Mouse (Mus musculus): ENCODE measurements around the gene Nyx. TPM values are rescaled to one million over a fixed set of nuclear protein-coding genes. Genes with fewer than 3 reads are reported as not detected.

Gene Nyx
- polyA plus RNA-seq, 1 experiment from 2014 or later: 0.06 TPM

DNA sequence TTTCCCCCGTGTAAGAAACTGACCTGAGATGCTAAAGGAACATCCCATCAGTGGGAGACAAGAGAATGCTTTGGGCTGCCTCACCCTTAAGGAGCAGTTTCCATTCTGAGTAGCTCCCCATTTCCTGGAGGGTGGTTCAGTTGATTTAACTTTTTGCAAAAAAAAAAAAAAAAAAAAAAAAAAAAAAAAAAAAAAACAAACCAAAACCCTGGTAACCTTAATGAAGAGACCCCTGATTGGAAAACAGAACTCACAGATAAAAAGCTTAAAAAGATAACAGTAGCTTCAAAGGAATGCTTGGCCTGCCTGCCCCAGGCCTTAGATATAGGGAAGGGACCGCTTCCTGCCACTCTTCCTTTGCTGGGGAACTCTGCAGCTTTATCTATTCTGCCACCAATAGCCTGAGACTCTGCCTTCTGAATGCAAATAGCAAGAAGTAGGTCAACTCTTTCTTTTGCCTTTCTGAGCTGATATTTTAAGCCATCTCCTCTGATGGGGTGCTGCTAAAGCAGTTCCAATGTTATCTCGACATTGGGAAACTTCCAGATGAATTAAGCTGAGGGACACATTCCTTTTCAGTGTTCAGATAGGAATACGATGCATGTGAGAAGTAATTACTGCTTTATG lies 53.0 kb downstream of the Nyx start:
- peak overlapping the region; percentile 4; the same call in 1 of the 2 replicates for H3K27ac ChIP-seq
- 54% methylated on average over 4 of the region's 4 CpGs for WGBS
- H3K4me1 ChIP-seq (replicated peaks): peaks cover 3% of the 10 kb centered on the region; the same call in 1 of the 2 replicates
- no peaks in the 10 kb centered on the region for H3K9me3 ChIP-seq (replicated peaks)
- no peak for ATAC-seq (replicated peaks; ENCODE audit: insufficient number of reproducible peaks, insufficient read depth, low FRiP score, low read depth)
- no peaks in the 10 kb centered on the region for H3K36me3 ChIP-seq
- H3K4me3 ChIP-seq: no peak overlapping the region
- H3K27me3 ChIP-seq: peaks cover 20% of the 10 kb centered on the region
- no peak overlapping the region for H3K9ac ChIP-seq
- no peak overlapping the region for H3K4me2 ChIP-seq

DNA sequence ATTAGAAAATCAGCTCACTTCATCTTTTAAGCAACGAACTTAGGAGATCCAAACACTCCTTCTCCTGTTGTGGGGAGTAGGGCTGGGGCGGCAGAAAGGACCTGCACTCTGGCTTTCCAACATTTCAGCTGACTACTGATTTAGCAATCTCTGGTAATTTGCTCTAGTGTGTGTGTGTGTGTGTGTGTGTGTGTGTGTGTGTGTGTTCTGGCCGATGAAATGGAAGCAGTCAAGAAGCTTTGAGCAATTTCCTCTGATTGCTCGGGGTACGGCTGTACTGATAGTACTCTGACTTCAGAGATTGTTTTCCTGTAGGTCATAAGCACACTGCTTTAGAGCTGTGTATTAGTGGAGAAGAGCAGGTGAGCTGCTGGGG lies 53.5 kb downstream of the Nyx start:
- no peak for ATAC-seq (replicated peaks; ENCODE audit: insufficient number of reproducible peaks, insufficient read depth, low FRiP score, low read depth)
- Histone ChIP-seq H3K4me1 (replicated peaks) (peaks cover 3% of the 10 kb centered on the region; the same call in 1 of the 2 replicates), H3K27me3 (peaks cover 20% of the 10 kb centered on the region), H3K9me3 (replicated peaks) (no peaks in the 10 kb centered on the region), H3K9ac (no peak overlapping the region), H3K36me3 (no peaks in the 10 kb centered on the region), H3K4me3 (no peak overlapping the region), H3K4me2 (no peak overlapping the region), H3K27ac (peak overlapping the region; percentile 4; the same call in 1 of the 2 replicates)
- WGBS: 35% methylated on average over 5 of the region's 5 CpGs

DNA sequence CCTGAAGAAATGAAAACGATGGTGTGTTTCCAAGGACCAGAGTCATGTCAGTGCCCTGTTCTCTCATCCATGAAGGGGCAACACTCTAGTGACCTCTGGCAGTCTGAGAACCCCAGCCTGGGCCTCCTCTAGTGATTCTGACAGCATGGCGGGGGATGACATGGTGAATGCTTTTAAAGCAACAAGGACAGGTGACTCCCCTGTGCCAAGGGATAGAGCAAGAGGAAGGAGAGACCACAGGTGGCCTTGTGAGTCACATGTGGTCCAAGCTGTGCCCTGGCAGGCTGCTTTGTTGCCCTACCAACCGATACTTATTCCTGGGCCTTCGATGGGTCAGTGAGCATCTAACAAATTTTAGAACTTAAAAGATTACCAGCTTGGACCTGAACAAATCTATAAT lies 54.7 kb downstream of the Nyx start:
- H3K27ac ChIP-seq: no peak overlapping the region
- H3K27me3 ChIP-seq: peaks cover 17% of the 10 kb centered on the region
- no peaks in the 10 kb centered on the region for H3K36me3 ChIP-seq
- no peak for ATAC-seq (replicated peaks; ENCODE audit: insufficient number of reproducible peaks, insufficient read depth, low FRiP score, low read depth)
- 84% methylated on average over 4 of the region's 4 CpGs for WGBS
- H3K4me3 ChIP-seq: no peak overlapping the region
- H3K4me1 ChIP-seq (replicated peaks): peaks cover 3% of the 10 kb centered on the region; the same call in 1 of the 2 replicates
- no peak overlapping the region for H3K9ac ChIP-seq
- no peak overlapping the region for H3K4me2 ChIP-seq
- no peaks in the 10 kb centered on the region for H3K9me3 ChIP-seq (replicated peaks)

DNA sequence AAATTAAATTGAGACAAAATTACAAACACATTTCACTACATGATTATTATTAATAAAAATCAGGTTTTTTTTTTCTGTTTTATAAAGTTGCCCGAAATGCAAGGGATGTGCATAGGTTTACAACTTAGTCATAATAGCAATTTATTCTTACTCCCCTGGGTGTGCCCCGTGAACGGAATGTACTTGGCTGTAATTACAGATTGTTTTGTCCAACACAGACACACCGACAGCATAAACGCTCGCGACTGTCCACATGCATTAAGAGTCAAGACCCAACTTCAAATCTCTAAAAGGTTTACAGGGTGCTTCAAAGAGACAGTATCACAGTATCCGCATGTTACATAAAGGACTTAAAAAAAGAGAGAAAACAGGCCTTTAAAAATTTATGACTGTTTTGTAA lies 55.4 kb downstream of the Nyx start:
- Histone ChIP-seq H3K27me3 (peaks cover 15% of the 10 kb centered on the region), H3K9me3 (replicated peaks) (no peaks in the 10 kb centered on the region), H3K9ac (no peak overlapping the region), H3K27ac (no peak overlapping the region), H3K36me3 (no peaks in the 10 kb centered on the region), H3K4me3 (no peak overlapping the region), H3K4me1 (replicated peaks) (peaks cover 3% of the 10 kb centered on the region; the same call in 1 of the 2 replicates), H3K4me2 (no peak overlapping the region)
- WGBS: 87% methylated on average over 8 of the region's 8 CpGs
- no peak for ATAC-seq (replicated peaks; ENCODE audit: insufficient number of reproducible peaks, insufficient read depth, low FRiP score, low read depth)

Other genes with a start within 250 kb of the Nyx start
- gene Ddx3x, start 185.1 kb upstream of the Nyx start, polyA plus RNA-seq (2015; fragmentation: Nextera tagmentation; extraction: Ambion mirVana): 68.6 and 79.6 TPM in 2 replicates
- 0.97 and 1.5 TPM in 2 replicates for gene Gpr34, start 166.0 kb downstream of the Nyx start, polyA plus RNA-seq (2015; fragmentation: Nextera tagmentation; extraction: Ambion mirVana)
- 0.09 and 0.10 TPM in 2 replicates for gene Gpr82, start 195.3 kb downstream of the Nyx start, polyA plus RNA-seq (2015; fragmentation: Nextera tagmentation; extraction: Ambion mirVana)

Measured in heart, embryonic 15.5 days (tissue).